Mouse (Mus musculus): ENCODE data around the gene Tlk1. TPM values are rescaled to one million over a fixed set of nuclear protein-coding genes. Genes with fewer than 3 reads are reported as not detected.
"Not testable (repeated sequence)": the region's sequence is repeated elsewhere in the genome, so short reads cannot be mapped to it uniquely, and the experiment has no call there.

Tlk1 gene
- total RNA-seq, 1 experiment from 2014 or later: 76.6 TPM

DNA sequence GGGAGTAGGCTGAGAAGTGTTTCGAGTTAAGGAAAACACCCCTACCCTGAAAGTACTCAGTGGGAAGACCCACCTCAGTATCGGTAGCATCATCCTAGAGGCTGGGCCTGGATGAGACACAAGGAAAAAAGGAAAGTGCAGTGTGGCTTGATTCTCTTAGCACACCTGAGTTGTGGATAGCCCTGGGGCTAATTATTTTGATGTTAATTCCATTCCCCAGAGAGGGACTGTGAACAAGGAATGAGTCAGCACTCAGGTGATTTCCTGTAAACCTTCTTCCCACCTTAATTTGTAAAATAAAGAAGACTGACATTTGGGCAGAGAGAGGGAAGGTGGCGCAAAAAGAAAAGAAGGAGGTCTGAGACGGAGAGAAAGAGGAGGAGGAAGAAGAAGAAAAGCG, 19.5 kb downstream of the Tlk1 start:
- no peak for ATAC-seq (ENCODE audit: extremely low read depth, insufficient number of reproducible peaks, low FRiP score, poor library complexity, severe bottlenecking)

DNA sequence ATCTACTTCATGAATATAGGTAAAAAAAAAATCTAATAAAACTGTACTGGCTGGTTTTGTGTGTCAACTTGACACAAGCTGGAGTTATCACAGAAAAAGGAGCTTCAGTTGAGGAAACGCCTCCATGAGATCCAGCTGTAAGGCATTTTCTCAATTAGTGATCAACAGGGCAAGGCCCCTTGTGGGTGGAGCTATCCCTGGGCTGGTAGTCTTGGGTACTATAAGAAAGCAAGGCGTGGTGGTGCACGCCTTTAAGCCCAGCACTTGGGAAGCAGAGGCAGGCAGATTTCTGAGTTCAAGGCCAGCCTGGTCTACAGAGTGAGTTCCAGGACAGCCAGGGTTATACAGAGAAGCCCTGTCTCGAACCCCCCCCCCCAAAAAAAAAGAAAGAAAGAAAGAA, 21.8 kb downstream of the Tlk1 start:
- ATAC-seq (ENCODE audit: extremely low read depth, insufficient number of reproducible peaks, low FRiP score, poor library complexity, severe bottlenecking): not testable (repeated sequence)

DNA sequence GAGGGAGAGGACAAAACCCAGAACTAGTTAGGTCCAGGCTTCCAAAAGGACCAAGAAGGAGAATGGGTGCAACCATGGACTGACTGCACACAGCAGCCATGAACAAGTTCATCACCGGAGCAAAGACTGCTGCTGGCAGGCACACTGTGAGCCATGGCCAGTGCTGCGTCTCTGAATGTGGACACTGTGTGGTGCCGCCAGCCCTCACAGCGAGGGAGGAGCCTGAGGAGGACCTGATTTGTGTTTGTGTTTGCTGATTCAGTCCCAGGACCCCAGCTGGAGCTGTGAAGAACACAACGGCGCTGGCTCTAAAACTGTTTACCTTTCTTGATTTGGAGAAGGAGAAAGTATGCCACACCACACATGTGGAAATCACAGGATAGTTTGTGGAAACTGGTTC, 22.9 kb downstream of the Tlk1 start:
- ATAC-seq (ENCODE audit: extremely low read depth, insufficient number of reproducible peaks, low FRiP score, poor library complexity, severe bottlenecking): no peak

DNA sequence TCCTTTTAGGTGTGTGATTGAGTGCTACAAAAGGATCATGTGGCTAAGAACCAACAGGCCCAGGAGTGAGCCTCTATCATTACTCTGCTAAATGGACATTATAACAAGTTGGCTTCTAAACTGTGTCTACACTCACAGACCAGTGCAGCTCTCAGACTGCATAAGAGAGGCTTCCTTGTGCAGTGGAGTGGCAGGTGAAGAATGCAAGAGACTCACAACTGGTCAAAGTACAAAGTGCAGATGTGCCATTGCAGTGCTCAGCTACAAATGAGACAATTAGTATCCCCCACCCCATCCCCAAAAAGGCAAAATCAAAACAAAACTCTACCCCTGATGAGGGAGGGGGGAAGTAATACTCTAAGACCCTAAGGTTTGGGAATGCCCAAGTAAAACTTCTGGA, 24.0 kb downstream of the Tlk1 start:
- ATAC-seq (ENCODE audit: extremely low read depth, insufficient number of reproducible peaks, low FRiP score, poor library complexity, severe bottlenecking): no peak

DNA sequence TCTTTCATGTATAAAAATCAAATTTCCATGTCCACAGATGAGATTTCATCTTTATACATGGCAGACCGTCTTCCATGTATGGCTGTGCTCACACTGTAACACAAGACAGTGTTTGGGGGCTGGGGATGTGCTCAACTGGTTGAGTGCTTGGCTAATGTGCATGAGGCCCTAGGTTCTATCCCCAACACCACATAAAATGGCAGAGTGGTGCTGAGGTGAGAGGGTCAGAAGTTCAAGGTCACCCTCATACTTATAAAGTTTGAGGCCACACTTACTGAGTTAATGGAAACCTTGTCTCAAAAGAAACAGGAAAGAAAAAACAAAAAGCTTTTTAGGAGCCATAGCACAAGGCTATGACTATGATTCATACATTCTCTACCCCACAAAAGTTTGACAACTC, 25.1 kb downstream of the Tlk1 start:
- no peak for ATAC-seq (ENCODE audit: extremely low read depth, insufficient number of reproducible peaks, low FRiP score, poor library complexity, severe bottlenecking)

DNA sequence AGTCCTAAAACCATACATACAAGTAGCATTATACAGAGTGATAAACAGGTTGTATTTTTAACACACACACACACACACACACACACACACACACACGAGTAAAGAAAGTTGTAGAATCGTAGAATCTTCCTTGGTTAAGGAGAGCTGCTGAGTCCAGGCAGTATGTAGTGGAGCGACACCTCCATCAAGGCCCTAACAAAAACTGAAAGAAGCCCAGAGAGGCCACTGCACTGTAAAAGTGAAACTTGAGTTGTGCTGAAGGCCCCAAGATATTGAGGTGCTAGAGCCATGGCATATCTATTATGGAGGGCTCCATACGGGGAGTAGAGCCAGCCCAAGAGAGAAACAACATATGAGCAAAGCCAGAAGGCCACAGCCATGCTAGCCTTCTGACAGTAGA, 32.3 kb downstream of the Tlk1 start:
- no peak for ATAC-seq (ENCODE audit: extremely low read depth, insufficient number of reproducible peaks, low FRiP score, poor library complexity, severe bottlenecking)

DNA sequence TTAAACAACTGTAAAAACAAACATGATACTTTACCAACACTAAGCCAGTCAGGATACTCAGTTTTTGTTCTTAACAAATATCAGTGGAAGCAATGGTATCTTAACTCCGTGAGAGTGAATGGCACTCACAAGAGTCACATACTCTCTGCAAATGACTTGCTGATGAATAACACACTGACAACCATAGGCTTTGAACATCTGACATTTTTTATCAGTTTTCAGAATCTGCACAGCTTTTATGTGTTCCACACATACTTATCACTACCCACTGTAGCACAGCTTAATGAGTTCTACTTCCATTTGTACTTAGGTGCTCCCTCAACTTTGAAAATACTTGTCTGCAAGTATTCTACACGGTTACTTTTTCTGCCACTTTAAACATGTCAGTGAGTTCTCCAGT, 35.3 kb downstream of the Tlk1 start:
- no peak for ATAC-seq (ENCODE audit: extremely low read depth, insufficient number of reproducible peaks, low FRiP score, poor library complexity, severe bottlenecking)

DNA sequence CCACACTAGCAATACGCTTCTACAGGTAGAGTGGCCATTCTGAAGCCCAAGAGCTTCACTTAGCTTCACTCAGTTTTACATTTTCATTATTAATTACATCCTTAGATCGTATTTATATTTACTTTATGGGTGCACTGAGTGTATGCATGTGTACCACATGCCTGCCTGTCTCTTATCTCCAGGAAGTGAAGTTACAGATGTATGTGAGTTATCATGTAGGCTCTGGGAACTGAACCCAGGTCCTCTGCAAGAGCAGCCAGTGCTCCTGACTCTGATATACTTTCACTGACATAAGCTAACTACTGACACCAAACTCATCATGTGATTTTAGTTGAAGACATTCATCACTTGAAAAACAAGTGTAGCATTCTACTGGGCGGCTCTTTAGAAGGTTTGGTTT, 36.2 kb downstream of the Tlk1 start:
- no peak for ATAC-seq (ENCODE audit: extremely low read depth, insufficient number of reproducible peaks, low FRiP score, poor library complexity, severe bottlenecking)

DNA sequence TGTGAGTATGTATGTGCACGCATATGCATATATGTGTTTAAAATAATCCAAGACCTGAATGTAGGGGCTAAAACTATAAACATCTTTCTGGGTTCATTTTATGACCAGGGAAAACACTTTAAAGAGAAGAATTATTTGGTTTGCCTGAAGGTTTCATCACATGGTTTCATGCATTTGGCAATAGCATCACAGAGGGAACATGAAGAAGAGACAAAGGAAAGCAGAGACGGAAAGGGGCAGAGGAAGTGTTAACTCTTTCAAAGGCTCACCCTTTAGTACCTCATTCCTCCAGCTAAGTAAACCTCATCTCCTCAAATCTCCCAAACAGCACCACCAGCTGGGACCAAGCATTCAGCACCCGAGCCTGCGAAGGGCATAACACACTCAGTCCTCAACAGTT, 41.1 kb downstream of the Tlk1 start:
- ATAC-seq (ENCODE audit: extremely low read depth, insufficient number of reproducible peaks, low FRiP score, poor library complexity, severe bottlenecking): no peak

DNA sequence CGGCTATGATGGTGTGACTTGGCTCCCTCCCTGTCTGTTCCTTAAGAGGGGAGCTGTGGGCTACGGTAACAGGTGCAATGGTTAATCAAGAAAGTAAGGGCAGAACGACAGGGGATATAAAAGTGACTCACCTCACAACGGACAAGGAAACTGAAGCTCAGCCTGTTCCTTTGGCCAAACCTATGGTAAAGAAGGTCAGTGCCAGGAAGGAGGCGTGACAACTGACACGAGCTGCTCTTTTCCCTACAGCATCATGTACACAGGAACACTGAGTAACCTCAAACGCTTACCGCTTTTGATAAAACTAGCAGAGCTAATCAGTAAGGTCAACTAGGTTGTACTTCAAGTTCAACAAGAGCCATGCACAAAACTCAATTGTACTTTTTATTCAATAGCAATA, 42.0 kb downstream of the Tlk1 start:
- ATAC-seq (ENCODE audit: extremely low read depth, insufficient number of reproducible peaks, low FRiP score, poor library complexity, severe bottlenecking): no peak

DNA sequence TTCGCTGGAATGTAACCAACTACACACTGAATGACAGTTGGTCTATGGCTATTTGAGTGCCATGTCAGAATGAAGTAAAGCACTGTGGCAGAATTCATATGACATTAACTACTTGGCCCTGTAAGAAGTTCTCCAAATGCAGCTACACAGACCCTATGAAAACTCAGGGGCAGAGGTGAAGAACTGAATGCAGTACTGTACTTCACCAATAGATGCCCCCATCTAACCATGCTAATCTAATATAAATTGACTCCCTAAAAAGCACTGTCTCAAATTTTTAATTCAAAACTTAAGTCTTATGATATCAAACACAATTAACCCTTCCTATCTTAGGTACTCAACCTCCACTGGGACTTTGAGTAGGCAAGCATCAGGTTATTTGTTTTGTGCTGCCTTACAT, 45.9 kb downstream of the Tlk1 start:
- peak; percentile 60; the same call in 1 of the 2 replicates for ATAC-seq (ENCODE audit: extremely low read depth, insufficient number of reproducible peaks, low FRiP score, poor library complexity, severe bottlenecking)

DNA sequence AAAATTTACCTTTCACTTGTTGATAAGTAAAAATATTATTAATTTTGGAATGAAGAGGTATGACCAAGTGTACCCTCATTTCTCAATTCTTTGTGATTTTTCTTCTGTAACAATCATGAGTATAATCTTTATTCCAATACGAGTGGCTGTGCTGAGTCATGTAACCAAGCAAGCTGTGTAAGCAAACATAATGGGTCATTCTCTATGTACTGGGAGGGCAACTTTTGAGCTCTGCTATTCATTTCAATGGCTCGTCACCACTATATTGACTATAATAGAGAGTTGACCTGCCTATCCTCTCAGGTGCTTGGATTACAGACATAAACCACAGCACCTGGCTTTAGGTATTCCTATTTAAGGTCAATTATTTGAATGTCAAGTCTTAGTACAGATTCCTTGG, 48.8 kb downstream of the Tlk1 start:
- ATAC-seq (ENCODE audit: extremely low read depth, insufficient number of reproducible peaks, low FRiP score, poor library complexity, severe bottlenecking): no peak

DNA sequence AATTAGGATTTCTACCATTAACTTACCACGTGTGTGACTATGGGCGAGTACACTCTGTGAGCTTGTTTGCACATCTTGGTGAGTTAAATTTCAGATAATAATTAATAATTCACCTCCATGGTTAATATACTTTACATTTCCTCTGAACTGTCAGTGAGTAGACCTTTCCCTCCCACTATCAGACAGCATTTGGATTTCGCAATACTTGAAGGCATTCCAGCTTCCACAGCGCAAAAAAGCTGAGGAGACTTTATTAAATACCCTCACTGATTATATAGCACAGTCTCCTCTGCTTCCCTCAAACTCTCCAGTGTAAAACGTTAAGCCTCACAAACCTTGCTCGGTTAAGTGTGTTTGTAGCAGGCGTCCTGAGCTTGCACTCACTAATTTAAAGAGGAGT, 60.8 kb downstream of the Tlk1 start:
- no peak for ATAC-seq (ENCODE audit: extremely low read depth, insufficient number of reproducible peaks, low FRiP score, poor library complexity, severe bottlenecking)

DNA sequence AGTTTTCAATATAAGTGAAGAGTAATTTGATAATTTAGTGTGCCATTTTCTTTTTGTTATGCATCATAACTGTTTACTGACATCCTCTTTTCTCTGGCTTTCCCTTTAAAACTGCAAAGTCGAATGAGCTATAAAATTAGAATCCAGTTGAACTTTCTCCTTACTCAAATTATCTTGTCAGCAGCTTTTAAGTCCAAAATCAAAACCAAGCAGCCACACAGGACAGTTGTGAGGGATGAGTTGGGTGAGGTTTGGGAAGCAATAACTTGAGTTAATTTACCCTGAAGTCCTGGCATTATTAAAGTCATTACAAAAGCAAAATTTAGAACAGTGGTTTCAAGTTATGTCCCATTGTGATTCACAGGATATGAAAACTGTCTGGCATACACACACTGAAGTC, 62.8 kb downstream of the Tlk1 start:
- no peak for ATAC-seq (ENCODE audit: extremely low read depth, insufficient number of reproducible peaks, low FRiP score, poor library complexity, severe bottlenecking)

DNA sequence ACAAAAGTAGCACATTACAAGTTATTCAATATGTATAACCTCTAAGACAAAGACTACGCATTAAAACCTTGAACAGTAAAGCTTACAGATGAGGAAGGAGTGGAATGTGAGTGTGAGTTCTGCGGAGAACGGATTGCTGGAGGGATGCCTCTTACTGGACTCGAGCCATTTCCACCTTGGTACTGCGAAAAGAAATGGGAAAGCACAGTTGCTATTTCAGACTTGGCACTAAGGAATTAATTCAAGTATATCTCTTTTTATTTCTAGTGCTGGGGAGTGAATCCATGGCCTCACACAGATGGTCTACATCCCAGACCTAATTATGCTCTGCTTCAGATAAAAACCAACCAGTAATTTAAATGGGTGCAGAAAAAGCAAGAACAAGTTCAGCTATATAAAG, 73.4 kb downstream of the Tlk1 start:
- no peak for ATAC-seq (ENCODE audit: extremely low read depth, insufficient number of reproducible peaks, low FRiP score, poor library complexity, severe bottlenecking)

DNA sequence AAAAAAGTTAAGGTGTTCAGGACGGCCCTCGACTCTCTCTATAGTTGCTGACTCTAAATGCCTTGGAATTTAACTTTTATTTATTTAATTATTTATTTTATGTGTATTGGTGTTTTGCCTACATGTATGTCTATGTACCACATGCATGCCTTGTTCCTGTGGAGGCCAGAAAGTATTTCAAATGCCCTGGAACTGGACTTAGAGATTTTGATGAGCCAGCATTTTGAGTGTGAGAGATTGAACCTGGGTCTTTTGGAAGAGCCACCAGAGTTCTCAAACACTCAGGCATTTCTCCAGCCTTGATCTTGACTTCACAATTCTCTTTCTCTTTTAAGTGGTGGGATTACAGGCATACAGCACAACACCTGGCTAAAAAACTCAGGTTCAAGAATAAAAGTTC, 73.9 kb downstream of the Tlk1 start:
- no peak for ATAC-seq (ENCODE audit: extremely low read depth, insufficient number of reproducible peaks, low FRiP score, poor library complexity, severe bottlenecking)

DNA sequence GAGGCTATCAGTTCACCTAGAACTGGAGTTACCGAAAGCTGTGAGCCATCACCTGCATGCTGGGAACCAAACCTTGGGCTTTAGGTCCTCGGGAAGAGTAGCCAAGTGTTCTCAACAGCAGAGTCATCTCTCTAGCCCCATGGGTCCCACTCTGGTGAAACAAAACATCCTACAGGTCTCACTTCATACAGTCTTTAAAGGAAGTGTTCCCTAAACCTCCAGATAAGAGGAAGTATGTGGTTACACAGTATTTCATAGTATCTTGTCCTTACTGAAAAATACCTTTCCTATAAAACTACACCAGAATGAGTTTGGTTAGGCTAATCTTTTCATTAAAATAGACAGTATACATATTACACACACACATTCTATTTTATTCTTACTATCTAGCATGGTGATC, 82.9 kb downstream of the Tlk1 start:
- no peak for ATAC-seq (ENCODE audit: extremely low read depth, insufficient number of reproducible peaks, low FRiP score, poor library complexity, severe bottlenecking)

DNA sequence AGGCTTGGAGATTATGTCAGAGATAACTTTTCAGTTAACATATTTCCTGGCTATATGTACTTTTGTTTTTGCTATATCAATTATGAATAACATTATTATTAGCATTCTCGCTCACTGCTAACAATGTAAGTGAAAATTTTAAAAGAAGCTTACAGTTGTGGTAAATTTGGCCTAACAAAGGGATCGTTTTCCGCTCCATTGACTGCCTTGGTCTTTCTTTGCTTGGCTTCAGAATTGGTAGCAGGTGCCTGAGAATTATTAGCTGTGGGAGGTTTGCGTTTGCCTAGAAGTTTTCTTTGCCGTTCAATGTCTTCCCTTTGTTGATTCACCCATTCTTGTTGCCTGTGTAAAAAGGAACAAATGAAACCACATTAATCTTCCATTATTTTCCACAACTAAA, 83.6 kb downstream of the Tlk1 start:
- no peak for ATAC-seq (ENCODE audit: extremely low read depth, insufficient number of reproducible peaks, low FRiP score, poor library complexity, severe bottlenecking)

DNA sequence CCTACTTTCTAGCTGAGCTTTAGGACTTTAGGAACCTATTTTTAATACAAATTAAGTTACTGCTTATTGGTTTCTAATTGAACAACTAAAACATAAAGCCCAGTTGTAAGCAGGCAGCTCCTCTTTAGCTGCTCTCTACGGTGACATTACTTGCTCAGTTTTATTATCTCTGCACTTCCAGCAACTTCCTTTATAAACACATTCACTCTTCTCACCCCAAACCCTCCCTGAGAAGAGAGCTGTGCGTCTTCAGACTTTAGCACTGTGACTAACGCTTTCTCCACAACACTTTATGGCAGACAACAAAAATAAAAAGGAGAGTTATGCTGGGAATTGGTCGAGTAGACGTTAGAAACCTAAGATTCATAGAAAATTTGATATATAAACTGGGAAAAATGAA, 89.5 kb downstream of the Tlk1 start:
- no peak for ATAC-seq (ENCODE audit: extremely low read depth, insufficient number of reproducible peaks, low FRiP score, poor library complexity, severe bottlenecking)

DNA sequence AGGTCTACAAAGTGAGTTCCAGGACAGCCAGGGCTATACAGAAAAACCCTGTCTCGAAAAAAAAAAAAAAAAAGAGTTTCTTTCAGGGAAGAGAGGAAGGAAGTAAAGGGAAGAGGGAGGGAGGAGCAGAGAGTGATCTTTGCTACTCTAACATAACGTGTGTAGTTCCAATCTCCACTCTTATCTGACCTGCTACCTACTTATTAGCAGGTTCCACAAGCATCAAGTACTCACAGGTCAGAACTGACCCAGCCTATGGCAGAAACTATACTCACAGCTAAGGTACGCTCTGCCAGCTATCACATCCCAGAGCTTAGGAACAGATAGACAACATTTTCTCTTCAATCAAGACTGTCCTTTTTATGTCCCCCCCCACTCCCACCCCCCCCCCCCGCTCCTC, 90.0 kb downstream of the Tlk1 start:
- no peak for ATAC-seq (ENCODE audit: extremely low read depth, insufficient number of reproducible peaks, low FRiP score, poor library complexity, severe bottlenecking)

DNA sequence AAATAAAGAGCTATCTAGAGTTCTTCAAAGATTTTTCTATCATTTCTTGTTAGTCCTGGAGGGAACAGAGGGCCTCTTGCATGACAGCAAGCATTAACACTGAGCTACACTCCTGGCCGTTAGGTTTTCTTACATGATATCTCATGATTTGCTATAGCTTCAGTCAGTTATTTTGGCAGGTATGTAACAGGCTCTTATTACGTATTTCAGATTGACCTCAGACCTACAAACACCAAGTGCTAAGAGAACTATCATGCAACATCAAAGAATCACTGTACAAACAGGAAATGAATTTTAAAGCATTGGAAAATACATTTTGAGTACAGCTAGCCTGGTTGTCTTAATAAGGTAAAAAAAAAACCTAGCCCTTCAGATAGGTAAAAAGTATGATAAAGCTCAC, 98.4 kb downstream of the Tlk1 start:
- no peak for ATAC-seq (ENCODE audit: extremely low read depth, insufficient number of reproducible peaks, low FRiP score, poor library complexity, severe bottlenecking)

DNA sequence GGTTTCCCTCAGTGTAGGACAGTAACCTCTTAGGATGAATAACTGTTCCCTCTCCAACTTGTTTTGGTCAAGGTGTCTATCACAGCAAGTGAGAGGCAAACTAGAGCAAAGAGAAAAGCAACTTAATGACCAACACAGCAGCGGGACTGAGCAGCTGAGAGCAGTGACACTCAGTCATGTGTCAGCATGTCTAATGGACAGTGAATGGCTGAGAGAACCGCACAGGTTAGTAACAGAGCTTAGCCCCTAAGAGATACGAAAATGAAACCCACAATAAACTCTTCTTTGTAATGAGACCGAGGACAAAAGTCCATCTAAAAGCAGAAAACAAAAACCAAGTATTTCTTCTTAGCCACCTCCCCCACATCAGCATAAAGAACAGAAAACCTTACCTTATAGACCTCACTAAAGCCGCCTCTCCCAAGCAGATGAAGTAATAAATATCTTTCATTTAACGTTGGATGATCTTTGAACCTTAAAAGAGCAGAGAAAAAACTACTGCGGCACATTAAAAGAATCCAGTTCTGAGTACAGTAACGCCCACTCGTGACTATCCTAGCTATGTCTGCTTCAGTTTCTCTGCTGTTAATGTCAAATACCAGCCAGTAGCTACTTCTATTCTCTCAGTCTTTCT, 101.8 kb downstream of the Tlk1 start:
- ATAC-seq (ENCODE audit: extremely low read depth, insufficient number of reproducible peaks, low FRiP score, poor library complexity, severe bottlenecking): no peak
